Mouse (Mus musculus) spleen, adult 2 months (tissue): ENCODE measurements around the gene Car6.

Source experiments
- CTCF ChIP-seq: fragments of 200-500 bp; IDR thresholded peaks from 2 replicates; pipeline ENCODE4 v1.5.1; 2011; ENCODE audit warnings: mild to moderate bottlenecking, inconsistent platforms; ENCODE audit not compliant: insufficient read depth, insufficient read length, insufficient replicate concordance; ENCODE audit errors: extremely low read depth
- POLR2A ChIP-seq: fragments of 200-500 bp; IDR thresholded peaks from 2 replicates; pipeline ENCODE4 v1.6.1; 2011; ENCODE audit warnings: low read depth, low read length, inconsistent platforms

DNA sequence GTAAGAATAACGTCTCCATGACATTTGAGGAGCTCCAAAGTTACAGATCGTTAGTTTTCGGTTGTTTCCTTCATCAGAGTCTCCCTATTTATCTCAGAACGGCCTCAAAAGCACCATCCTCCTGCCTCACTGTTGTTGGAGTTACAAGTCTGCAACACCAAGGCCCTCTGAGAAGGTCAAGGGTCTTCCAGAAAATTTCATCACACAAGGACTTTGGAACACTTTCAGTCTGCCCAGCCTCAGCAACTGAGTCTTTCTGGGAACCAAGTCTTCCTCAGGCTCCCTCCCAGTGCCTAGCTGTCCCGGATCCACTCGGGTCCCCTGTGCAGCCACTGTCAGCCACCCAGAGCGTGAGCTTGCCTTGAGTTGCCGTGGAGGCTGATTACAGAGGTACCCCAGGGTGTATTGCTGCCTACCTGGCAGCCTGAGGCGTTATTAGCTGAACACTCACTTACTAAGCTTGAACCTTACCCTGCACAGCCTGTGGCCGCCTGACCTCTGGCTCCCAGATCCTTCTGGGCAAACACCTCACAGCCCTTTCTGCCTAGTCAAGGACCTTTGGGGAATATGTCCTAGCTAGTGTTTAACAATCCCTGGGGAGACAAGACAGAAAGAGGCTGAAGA, 20.0 kb upstream of the Car6 start:
- TF ChIP-seq CTCF (no peak), POLR2A (no peak)
